Mouse (Mus musculus): ENCODE measurements around the gene Mnat1. TPM values are rescaled to one million over a fixed set of nuclear protein-coding genes. Genes with fewer than 3 reads are reported as not detected.
A peak's percentile ranks its signal among the peaks of the same experiment; 100 is the strongest.
"Not testable (repeated sequence)": the region's sequence is repeated elsewhere in the genome, so short reads cannot be mapped to it uniquely, and the experiment has no call there.

The Mnat1 gene
- total RNA-seq, 1 experiment from 2014 or later, result 45.8 TPM

DNA sequence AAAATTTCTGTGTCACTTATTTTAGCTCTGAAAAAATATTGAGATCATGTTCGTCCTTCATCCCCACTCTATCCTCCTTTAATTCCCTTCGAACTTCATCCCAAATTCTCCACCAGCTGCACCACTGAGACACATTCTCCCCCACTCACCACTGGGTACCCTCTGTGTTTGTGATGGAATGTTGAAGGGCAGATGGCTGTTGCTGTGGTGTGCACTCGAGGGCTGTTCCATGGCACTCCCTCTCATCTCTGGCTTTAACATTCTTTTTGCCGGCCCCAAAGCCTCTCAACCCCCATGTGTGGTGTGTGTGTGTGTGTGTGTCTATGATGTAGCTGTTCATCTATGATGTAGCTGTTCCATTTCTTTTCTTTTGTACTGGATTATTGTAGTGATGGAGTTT, 1.7 kb downstream of the Mnat1 start:
- ATAC-seq (replicated peaks; ENCODE audit: low read depth, poor library complexity, severe bottlenecking), result no peak

- no peak for ATAC-seq (replicated peaks; ENCODE audit: low read depth, poor library complexity, severe bottlenecking)
These were observed 17.2 kb downstream of the Mnat1 start for GRCm38 (mm10) chr12:73140732-73141131.

DNA sequence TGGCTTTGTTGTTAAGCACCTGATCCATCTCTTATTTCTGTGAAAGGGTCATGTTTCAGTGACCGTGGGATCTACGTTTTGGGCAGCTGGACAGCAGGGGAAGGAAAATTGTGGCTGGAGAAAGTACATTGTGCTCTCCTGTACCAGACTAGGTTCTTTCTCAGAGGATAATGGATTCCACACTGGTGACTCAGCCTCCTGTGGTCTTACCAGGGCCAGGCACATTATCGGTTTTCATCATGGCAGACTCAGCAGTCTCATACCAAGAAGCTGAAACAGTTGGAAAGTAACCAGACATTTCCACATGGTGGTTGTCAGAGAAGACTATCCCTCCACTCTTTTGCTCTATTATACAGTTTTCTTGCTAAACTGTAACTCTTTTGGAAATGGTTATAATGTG, 23.7 kb downstream of the Mnat1 start:
- no peak for ATAC-seq (replicated peaks; ENCODE audit: low read depth, poor library complexity, severe bottlenecking)

GRCm38 (mm10) chr12:73151038-73151437, 27.5 kb downstream of the Mnat1 start:
- not testable (repeated sequence) for ATAC-seq (replicated peaks; ENCODE audit: low read depth, poor library complexity, severe bottlenecking)

GRCm38 (mm10) chr12:73154150-73154549, 30.6 kb downstream of the Mnat1 start:
- ATAC-seq (replicated peaks; ENCODE audit: low read depth, poor library complexity, severe bottlenecking), result no peak

DNA sequence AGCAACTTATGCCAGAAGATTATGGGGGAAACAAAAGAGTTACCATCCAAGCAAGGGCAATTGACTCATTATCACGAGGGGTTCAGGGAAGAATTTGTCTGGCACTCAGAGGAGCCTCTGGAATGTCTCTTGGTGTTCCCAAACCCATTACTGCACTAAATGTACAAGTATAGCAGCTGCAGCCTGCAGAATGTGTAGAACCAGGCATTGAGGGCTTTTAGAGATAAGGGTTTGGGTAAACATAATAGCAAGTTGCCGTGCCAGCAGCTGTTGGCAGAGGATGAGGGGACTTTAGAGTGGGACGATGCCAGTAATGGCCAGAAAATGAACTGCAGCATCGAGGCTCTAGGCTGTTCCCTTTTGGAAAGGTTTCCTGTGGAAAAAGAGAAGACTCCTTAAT, 36.8 kb downstream of the Mnat1 start:
- ATAC-seq (replicated peaks; ENCODE audit: low read depth, poor library complexity, severe bottlenecking), result 0 out of 2 replicates have a peak, but pooled peaks have one; percentile 45

- ATAC-seq (replicated peaks; ENCODE audit: low read depth, poor library complexity, severe bottlenecking), result 0 out of 2 replicates have a peak, but pooled peaks have one; percentile 22
These were observed 39.1 kb downstream of the Mnat1 start for GRCm38 (mm10) chr12:73162408-73163181.

GRCm38 (mm10) chr12:73170794-73171193, 47.3 kb downstream of the Mnat1 start:
- ATAC-seq (replicated peaks; ENCODE audit: low read depth, poor library complexity, severe bottlenecking), result no peak

DNA sequence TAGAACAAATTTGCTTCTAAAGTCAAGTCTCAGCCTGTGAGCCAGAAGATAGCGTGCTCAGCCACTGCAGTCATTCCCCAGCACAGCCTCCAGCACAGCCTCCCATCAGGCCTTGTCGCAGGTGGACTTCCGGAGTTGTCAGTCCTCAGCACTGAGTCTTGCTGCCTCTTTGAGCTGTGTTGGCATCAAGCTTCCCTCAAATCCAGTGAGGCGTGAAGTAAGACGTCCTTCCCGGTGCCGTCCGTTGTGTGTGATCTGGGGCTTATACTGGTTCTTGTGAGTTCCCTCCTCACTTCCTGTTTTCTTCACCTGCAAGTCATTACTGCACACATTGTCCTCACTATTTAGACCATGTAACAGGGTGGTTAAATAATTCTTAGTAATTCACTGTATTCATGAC, 60.4 kb downstream of the Mnat1 start:
- ATAC-seq (replicated peaks; ENCODE audit: low read depth, poor library complexity, severe bottlenecking), result no peak

DNA sequence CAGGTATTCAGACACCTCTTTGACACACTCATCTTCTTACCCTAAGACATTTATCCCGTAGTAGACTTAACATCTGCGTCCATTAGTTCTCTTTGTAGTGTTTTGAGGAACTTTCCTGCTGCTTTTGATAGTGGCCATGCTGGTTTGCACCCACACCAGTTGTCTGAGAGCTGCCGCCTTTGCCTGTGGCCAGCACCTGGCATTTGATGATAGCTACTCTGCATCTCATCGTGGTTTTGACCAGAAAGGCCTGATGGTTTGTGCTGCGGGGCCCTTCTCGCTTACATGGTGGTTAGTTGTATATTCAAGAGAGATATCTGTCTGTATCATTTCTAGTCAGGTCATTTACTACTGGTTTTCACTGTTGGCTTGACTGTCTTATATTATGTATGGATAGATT, 73.8 kb downstream of the Mnat1 start:
- peak; percentile 69 for ATAC-seq (replicated peaks; ENCODE audit: low read depth, poor library complexity, severe bottlenecking)

- ATAC-seq (replicated peaks; ENCODE audit: low read depth, poor library complexity, severe bottlenecking), result no peak
These were observed 74.9 kb downstream of the Mnat1 start for GRCm38 (mm10) chr12:73198451-73198850.

DNA sequence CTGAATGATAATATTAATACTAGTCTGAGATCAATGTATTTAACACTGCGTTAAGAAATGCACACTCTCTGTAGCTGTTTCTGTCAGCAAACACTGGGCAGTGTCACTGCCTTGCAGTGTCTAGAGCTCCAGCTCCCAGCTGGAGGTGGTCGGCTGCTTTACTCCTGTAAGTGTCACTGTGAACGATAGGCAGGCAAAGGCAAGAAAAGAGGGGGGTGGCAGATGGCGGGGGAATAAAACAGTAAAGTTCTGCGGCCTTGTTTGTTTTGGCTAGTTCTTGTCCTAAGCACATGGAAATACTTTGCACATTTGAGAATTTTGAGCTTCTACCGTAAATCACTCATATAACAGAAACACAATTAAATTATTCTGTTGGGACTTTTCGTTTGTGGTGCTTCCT, 75.9 kb downstream of the Mnat1 start:
- ATAC-seq (replicated peaks; ENCODE audit: low read depth, poor library complexity, severe bottlenecking), result no peak

- peak; percentile 93 for ATAC-seq (replicated peaks; ENCODE audit: low read depth, poor library complexity, severe bottlenecking)
These were observed 78.1 kb downstream of the Mnat1 start for GRCm38 (mm10) chr12:73201587-73201986.

GRCm38 (mm10) chr12:73205710-73206649, 82.5 kb downstream of the Mnat1 start:
- no peak for ATAC-seq (replicated peaks; ENCODE audit: low read depth, poor library complexity, severe bottlenecking)

DNA sequence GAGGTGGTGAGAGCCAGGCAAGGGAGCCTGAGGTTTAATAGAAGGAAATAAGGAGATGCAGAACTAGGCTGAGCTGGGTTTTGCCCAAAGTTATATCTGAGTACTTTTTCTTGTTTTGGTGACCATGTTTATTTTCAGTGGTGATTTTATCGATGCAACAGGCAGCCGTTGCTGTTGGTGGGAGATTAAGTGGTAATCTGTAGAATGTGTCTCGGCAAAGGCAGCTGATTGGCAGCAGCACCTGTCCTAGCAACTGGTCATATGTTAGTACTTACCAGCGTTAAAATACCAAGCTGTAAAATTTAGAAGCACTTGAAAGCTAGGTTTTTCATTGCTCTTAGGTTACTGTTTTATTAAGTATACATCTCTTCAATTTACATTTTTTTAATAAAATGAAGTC, 83.5 kb downstream of the Mnat1 start:
- ATAC-seq (replicated peaks; ENCODE audit: low read depth, poor library complexity, severe bottlenecking), result no peak

DNA sequence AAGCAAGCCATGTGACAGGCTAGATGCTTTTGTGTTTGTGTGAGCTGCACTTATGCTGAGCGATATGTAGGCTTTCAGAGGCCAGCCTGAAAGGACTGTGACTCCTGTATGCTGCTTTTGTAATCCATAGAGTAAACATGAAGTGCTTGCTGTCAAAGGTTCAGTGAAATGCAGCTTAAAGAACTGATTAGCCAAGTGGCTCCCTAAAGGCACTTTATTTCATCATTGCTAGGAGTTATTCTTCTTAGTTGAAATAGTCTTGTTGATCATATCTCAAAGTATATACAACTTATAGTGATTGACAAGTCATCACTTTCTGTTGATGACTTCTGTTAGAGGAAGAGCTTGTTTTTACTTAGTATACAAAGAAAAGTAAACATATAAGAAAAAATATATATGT, 83.9 kb downstream of the Mnat1 start:
- ATAC-seq (replicated peaks; ENCODE audit: low read depth, poor library complexity, severe bottlenecking), result no peak

GRCm38 (mm10) chr12:73208518-73208917, 85.0 kb downstream of the Mnat1 start:
- no peak for ATAC-seq (replicated peaks; ENCODE audit: low read depth, poor library complexity, severe bottlenecking)

DNA sequence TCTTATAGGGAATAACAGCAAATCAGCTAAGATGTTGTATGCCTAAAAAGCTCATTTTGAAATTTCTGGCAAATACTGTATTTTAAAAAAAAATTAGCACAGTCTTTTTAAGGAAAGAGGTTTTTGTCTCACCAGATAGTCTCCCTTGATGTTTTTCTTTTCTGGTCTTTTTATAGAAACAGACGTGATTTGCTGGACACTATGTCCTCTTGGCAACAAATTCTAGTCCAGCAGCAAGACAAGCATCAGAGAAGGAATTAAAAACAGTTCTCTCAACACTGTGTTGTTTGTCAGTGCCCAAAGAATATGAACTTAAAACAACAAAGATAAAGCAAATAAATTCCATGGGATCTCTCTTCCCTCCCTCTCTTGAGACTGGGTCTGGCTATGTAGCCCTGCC, 85.6 kb downstream of the Mnat1 start:
- no peak for ATAC-seq (replicated peaks; ENCODE audit: low read depth, poor library complexity, severe bottlenecking)

DNA sequence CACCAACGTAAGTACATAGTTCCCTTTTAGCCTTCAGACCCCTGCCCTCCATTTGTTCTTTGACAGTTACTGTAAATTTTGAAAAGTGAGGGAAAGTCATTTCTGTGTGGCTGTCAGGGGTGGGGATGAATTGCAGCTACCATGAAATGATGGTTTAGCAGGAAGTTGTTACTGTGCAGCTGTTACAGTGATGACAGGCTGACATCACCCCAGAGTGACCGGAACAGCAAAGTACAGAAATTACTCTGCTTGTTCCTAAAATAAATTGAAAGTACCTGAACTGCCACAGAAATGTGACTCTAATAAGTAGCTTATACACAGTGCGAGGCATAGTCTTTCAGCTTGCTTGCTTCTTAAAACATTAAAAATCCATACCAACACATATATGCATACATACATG, 86.9 kb downstream of the Mnat1 start:
- no peak for ATAC-seq (replicated peaks; ENCODE audit: low read depth, poor library complexity, severe bottlenecking)

DNA sequence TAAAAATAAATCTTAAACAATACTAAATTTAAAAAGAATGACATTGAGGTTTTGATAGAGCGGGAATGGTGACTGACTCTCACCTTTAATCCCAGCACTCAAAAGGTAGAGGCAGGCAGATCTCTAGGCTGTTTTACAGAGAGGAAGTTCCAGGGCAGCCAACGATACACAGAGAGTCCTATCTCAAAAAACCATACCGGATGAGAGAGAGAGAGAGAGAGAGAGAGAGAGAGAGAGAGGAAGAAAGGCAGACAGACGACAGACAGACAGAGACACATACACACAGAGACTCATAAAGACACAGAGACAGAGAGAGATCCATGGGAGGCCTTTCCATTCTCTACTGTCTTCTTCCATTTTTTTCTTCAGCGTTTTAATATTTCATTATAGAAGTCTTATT, 92.3 kb downstream of the Mnat1 start:
- no peak for ATAC-seq (replicated peaks; ENCODE audit: low read depth, poor library complexity, severe bottlenecking)

DNA sequence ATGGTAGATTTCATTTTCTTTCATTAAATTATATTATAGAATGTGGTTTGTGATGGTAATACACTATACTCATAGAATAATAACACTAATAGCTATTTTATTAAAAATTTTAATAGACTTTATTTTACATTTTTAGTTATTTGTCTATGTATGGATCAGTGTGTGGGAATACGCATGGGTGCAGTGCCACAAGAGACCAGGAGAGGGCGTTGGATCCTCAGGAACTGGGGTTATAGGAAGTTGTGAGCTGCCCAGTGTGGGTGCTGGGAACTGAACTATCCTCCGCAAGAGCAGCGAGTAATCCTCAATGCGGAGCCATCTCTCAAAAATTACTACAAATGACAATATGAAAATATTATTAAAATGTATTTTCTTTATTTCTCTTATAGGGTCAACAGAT, 95.1 kb downstream of the Mnat1 start:
- no peak for ATAC-seq (replicated peaks; ENCODE audit: low read depth, poor library complexity, severe bottlenecking)

All from common myeloid progenitor, adult 5-6 weeks (primary cell).